Mouse (Mus musculus) spleen, adult 12 weeks (tissue): ENCODE data around the gene Lypd8.
"Not testable (repeated sequence)": the region's sequence is repeated elsewhere in the genome, so short reads cannot be mapped to it uniquely, and the experiment has no call there.

ENCODE experiments used
- DNase-seq: peaks from one replicate; pipeline ENCODE4 v3.0.0; 2022; ENCODE audit warnings: low spot score

The Lypd8 gene

GRCm38 (mm10) chr11:58378763-58379278, at the start of gene Lypd8:
TSS of gene Lypd8 (plus strand) at chr11:58379043.
- no peak for DNase-seq

DNA sequence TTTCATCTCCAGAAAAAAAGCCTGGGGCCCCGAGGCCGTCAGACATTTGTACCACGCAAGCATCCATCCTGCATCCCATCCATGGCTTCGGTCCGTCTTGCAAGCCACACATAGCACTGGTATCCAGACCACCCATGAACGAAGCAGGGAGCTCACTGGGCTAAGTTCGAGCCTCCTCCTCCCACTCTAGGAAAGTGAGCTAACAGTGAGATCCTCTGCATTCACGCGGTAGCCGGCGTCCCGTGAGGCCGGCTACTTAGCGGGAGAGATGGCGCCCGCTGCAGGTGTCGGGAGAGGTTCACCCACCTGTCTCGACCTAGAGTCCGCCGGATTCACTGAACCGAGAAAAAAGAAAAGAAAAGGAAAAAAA, 49.0 kb upstream of the Lypd8 start:
- no peak for DNase-seq

DNA sequence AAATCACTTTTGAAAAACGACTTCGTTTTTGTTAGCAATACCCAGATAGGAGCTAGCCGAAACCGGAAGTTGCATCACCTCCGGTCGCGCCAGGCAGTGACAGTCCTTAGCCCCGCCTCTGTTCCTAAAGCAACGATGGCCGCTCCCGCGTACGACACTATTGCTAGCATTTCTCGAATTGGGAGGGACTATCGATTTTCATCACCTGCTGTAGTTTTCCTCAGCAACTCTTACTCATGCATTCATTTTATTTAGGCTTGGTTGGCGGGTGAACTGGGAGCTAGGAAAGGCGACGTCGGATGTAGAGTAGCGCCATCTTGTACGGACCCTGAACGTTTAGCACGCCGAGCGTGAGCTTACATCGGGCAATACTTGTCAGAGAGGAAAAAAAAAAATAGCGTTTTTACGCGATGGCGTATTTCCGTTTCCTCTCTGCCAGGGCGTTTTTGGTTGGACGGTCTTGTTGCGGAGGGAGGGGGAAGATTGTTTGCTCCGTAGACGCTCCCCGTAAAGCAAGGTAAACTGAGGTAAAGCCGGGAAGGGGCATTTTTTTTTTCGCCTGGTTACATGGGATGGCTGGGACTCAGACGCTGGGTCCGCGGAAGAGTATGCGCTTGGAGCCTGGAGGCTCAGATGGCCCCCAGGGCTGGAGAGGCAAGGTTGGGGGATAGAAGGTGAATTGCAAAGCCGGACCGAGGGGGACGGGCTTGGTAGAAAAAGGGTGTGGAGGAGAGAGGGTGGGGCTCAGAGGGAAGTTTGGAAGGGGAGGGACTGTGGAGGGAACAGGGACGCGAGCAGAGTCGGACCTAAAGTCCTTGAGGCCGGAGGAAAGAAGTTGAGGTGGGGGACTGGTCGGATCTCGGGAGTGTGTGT, 48.3 kb upstream of the Lypd8 start, which contains the start of the genes Zfp672 and Sh3bp5l:
Zfp672 (minus strand) TSS at position 64 of the 873 bp plus-strand sequence.
Sh3bp5l (plus strand) TSS at position 449 of the 873 bp plus-strand sequence.
- peak; percentile 86 for DNase-seq

- no peak for DNase-seq
These were observed 47.7 kb upstream of the Lypd8 start for GRCm38 (mm10) chr11:58331149-58331495.

- DNase-seq: no peak
These were observed 47.3 kb upstream of the Lypd8 start for GRCm38 (mm10) chr11:58331546-58331945.

DNA sequence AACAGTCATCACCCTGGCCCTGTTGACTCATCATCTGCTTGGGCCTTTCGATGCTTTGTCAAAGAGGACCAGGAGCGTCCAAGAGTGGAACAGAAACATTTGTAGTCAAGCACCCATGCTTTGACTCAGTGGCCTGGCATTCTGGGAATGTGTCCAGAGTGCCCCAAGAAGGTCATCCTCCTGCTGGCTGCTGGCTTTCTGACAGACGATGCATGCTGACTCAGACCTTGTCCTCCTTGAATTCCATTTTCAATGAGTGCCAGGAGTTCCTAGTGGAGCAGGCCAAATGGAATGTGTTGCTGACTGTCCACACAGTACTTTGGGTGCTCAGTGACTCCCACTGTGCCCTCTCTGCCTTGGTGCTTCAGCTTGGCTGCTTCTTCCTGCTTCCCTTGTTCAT, 44.1 kb upstream of the Lypd8 start:
- no peak for DNase-seq

GRCm38 (mm10) chr11:58346745-58347144, 32.1 kb upstream of the Lypd8 start:
- no peak for DNase-seq

DNA sequence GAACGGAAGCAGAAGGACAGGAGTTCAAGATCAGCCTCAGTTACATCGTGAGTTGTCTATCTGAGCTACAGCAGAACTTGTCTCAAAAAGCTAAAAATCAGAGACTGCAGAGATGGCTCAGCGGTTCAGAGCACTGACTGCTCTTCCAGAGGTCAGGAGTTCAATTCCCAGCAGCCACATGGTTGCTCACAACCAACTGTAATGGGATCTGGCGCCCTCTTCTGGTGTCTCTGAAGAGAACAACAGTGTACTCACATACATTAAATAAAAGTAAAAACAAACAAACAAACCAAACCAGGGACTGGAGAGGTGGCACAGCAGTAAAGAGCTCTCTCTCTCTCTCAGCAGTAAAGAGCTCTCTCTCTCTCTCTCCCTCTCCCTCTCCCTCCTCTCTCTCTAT, 28.2 kb upstream of the Lypd8 start:
- DNase-seq: no peak

- DNase-seq: no peak
These were observed 27.7 kb upstream of the Lypd8 start for GRCm38 (mm10) chr11:58351179-58351578.

DNA sequence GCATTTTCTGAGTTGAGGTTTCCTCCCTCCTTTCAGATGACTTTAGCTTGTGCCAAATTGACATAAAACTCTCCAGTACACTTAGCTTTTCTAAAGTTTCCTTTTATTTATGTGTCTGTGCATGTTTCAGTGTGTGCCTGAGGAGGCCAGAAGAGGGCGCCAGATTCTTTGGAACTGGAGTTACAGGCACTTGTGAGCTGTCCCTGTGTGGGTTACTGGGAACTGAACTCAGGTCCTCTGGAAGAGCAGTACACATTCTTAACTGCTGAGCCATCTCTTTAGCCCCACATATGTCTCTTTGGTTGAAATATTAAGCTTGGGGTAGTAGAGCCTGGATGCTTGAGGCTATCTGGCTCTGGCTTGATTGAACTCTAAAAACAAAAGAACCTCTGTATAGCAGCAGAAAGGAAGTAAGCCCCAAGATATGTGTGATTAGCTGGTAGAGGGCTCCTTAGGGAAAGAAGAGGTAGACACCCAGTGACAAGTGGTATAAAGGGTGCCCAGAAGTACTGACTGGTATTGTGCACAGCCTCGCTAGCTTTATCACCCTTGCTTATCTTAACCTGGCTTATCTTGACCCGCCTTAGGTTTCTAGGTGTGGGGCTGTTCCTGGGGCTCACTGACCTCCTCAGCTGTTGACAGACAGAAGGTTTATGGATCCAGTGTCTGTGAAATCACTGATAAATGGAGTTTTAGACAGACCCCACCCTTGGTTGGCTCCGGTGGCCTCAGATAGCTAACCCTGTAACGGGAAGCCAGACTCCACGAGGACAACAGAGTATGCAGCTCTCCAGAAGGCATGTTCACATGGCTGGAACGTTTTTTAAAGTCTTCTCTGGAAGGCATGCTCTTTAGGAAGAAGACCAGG, 25.9 kb upstream of the Lypd8 start:
- DNase-seq: peak; percentile 54

- no peak for DNase-seq
These were observed 25.1 kb upstream of the Lypd8 start for GRCm38 (mm10) chr11:58353709-58354108.

DNA sequence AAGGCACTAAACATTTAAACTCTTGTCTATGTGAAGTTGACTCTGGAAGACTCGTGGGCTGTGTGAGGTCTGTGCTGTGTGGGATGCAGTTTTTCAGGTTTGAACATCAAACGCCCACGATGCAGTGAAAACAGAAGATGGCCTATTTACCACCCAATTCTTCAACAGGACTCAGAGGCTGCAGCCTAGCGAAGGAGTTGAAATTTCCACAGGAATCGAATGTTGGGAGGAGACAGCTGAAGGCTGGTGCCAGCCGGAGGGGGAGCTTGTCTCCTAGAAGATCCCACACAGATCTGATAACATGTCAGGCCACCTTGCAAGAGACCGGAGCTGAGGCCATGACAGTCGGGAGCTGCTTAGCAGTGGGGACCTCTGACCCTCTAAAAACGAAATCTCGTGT, 24.4 kb upstream of the Lypd8 start:
- DNase-seq: no peak

GRCm38 (mm10) chr11:58354927-58355326, 23.9 kb upstream of the Lypd8 start:
- DNase-seq: no peak

- DNase-seq: no peak
These were observed 21.8 kb upstream of the Lypd8 start for GRCm38 (mm10) chr11:58357042-58357441.

DNA sequence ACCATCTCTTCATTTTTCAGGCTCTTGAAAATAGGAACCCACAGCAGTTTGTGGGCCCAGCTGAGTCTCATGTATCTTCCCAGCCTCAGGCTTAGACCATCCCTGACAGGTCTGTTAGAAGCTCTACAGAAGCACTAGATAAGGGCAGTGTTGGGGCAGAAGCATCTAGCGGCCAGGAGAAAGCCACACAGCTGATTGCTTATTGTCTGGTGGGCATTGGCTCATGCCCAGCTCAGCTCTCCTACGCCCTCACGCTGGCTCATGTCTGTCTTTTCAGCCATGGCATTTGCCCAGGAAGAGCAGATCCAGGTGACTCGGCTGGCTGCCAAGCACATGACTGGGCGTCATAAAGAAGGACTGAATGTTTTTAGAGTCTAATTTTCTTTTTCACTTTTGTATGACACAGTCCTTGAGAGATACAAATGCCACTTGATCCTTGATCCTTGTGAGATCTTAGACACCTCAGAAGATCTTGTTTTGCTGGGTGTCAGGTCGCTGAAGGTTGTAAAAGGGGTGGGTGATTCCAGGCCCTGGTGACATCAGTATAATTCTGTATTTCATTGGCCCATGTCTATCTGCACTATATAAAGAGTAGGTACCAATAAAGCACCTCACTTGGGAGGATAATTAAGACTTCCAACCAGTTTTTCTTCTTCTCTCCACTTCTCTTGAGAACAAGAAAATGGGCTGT, 20.9 kb upstream of the Lypd8 start:
- no peak for DNase-seq

DNA sequence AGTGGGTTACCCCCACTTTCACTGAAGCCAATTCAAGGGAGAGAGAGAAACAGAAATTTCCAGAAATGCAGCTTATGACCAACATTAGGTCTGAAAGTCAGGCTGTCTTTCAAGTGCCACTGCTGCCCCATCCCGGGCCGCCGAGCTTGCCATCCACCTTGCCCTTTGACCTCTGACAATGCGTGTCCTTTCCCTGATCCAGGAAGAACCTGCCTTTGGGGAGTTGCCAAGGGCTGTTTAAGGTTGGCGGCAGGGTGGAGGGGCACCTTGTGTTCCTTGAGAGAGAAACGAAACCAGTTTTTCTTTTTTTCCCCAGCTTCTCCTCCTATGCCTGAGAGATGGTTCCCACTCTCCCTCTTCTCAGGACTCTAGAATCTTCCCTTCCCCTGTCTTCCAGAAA, 16.3 kb upstream of the Lypd8 start:
- not testable (repeated sequence) for DNase-seq

DNA sequence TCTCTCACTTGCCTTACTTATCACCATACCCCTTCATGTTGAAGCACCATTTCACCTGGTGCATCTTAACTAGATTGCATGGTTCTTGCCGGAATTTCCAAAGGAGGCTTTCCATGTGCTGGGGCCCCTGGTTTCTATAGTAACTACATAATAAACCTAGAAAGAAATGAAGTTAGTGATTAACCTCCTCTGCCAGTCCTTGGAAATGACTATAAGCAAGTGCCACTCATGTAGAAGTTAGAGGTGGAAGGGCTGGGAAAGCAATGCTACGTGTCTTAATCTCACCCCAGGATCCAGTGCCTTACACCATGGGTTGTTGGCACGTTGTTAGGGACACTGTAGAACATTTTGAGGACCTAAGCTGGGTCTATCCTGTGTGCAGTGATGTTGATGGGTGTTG, 14.4 kb upstream of the Lypd8 start:
- DNase-seq: no peak

- DNase-seq: not testable (repeated sequence)
These were observed 12.7 kb upstream of the Lypd8 start for GRCm38 (mm10) chr11:58366191-58366590.

GRCm38 (mm10) chr11:58377273-58377672, 1.6 kb upstream of the Lypd8 start:
- no peak for DNase-seq

GRCm38 (mm10) chr11:58377686-58378085, 1.2 kb upstream of the Lypd8 start:
- no peak for DNase-seq

DNA sequence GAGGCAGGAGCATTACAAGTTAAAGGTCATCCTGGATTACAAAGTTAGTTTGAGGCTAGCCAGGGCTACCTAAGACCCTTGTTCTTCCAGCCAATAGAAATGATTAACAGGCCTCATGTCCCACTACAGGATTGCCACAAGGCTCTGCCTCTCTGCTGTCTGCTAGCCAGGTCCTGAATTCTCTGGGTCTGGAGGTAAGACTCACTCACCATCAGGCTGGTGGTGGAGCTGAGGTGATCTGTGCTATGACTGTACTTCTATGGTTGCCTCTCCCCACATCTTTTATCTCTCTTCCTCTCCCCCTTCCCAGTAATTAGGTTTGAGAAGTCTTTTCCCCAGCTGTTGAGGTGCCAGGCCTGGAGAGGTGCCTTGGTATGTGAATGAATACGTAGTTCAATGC, 673 bp downstream of the Lypd8 start:
- no peak for DNase-seq

GRCm38 (mm10) chr11:58382471-58382870, 3.6 kb downstream of the Lypd8 start:
- no peak for DNase-seq
